Mouse (Mus musculus) C2C12 (cell line): ENCODE data around the gene Plcg2.

Source experiments
- CEBPB ChIP-seq: IDR thresholded peaks from one replicate; pipeline ENCODE4 v1.6.1; 2011; ENCODE audit warnings: low read depth, mild to moderate bottlenecking, control low read depth, moderate library complexity
- CTCF ChIP-seq: IDR thresholded peaks from one replicate; pipeline ENCODE4 v1.5.1; 2011; ENCODE audit not compliant: control insufficient read depth, insufficient read depth, insufficient read length
- FOSL1 ChIP-seq: IDR thresholded peaks from one replicate; pipeline ENCODE4 v1.8.0; 2011; ENCODE audit warnings: mild to moderate bottlenecking, low read length; ENCODE audit not compliant: poor library complexity, insufficient read depth, severe bottlenecking
- MAX ChIP-seq: IDR thresholded peaks from one replicate; pipeline ENCODE4 v1.6.1; 2011; ENCODE audit warnings: mild to moderate bottlenecking, control low read depth
- MYOD1 ChIP-seq: IDR thresholded peaks from one replicate; pipeline ENCODE4 v1.6.1; 2011; ENCODE audit warnings: low read depth; ENCODE audit not compliant: control insufficient read depth, insufficient read length
- MYOG ChIP-seq: IDR thresholded peaks from one replicate; pipeline ENCODE4 v1.6.1; 2011; ENCODE audit not compliant: control insufficient read depth, insufficient read length; ENCODE audit errors: extremely low read depth
- USF1 ChIP-seq: IDR thresholded peaks from one replicate; pipeline ENCODE4 v1.6.1; 2011; ENCODE audit warnings: low read depth, mild to moderate bottlenecking, control low read depth, moderate library complexity

DNA sequence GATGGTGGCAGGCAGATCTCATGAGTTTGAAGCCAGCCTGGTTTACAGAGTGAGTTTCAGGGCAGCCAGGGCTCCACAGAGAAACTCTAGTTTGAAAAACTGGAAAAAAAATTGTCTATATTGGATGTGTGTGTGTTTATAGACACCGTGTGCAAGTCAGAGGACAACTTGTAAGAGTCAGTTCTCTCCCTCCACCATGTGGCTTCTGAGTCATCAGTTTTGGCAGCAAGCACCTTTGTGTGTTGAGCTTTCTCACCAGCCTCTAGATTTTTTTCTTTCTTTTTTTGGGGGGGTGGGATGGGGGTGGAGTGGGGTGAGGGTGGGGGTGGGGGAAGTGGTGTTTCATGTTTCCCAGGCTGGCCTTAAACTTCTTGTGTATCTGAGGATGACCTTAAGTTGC is 12.8 kb upstream of the Plcg2 start:
- TF ChIP-seq CTCF (no peak), MAX (no peak), FOSL1 (no peak), MYOG (no peak), CEBPB (no peak), USF1 (no peak), MYOD1 (no peak)
